Mouse (Mus musculus): ENCODE results near the gene St6galnac3.

DNA sequence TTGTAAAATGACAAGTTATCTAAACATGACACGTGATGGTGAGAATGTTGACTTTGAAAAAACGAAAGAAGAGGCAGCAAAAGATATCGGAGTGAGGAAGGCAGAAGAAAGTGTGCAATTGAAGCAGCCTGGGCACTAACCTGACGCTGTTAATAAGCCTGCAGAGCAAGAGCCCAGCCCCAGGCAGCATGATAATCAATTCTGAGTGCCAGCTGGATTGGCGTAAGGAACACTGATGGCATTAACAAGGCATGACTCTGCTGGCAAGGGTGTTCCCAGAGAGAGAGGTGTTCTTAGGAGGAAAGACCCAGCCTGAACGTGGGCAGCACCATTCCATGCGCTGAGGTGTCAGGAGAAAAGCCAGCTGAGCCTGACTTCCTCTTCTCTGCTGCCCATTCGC lies 525.7 kb downstream of the St6galnac3 start:
- TF ChIP-seq CTCF (IDR thresholded peaks at IDR 0.05; ENCODE audit: low read depth, low read length) (no peak), POLR2A (IDR thresholded peaks at IDR 0.05; ENCODE audit: borderline replicate concordance, low read depth, low read length) (no peak)
